Mouse (Mus musculus): Measurements from ENCODE around the gene Polr3h.
"Not testable (repeated sequence)": the region's sequence is repeated elsewhere in the genome, so short reads cannot be mapped to it uniquely, and the experiment has no call there.

Gene Polr3h

DNA sequence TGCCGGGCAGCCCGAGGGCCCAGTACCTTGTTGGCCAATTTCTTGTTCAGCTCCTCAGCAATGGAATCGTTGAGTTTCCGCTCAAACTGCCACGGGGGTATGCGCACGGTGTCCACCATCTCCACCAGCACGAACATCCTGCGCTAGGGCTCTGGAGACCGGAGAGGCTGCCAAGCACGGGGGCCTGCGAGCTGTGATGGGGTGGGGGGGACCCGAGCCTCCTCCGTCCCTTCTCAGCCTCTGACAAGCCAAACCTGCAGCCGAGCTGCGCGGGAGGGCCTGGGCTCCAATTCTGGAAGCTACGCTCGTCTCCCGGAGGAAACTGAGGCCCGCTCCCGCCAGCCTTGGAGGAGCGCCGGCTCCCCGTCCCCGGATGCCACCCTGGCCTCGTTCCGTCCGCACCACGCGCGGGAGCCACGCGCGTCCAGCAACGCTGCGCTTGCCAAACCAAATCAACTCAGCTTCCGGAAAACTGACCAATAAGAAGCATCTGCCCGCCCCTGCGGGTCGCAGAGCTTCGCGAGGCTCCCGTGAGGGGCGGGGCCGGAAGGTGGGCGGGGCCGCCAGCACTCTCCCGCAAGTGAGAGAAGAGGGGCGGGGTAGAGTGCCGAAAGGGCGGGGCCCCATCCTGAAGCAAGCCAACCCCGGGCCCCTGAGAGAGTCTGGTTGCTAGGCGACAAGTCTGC is at the start of gene Polr3h:
Polr3h (minus strand) TSS at position 481 of the 686 bp plus-strand sequence.
- peak; percentile 78 to 80 for DNase-seq (ENCODE audit: low spot score in 2 of 2)

DNA sequence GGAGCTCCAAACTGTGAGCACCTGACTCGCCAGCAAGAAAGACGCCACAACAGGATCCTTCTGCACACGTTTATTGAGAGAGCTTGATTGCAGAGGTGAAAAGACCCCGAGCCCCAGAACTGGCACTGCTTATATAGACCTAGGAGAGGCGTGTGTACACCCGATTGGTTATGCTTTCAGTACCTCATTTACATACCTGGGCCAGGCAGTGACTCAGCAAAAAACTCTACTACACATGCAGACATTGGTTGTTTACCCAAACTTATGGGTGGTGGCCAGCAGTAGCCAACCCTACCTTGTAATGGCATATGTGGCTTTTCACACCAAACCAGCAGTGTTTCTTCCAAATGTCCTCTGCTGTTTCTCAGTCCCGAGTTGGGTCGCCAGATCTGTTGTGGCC is 49.1 kb upstream of the Polr3h start:
- DNase-seq (ENCODE audit: low spot score in 2 of 2) = not testable (repeated sequence)

- DNase-seq (ENCODE audit: low spot score in 2 of 2) = not testable (repeated sequence)
Observed at GRCm38 (mm10) chr15:81970498-81970897, 44.5 kb upstream of the Polr3h start.

DNA sequence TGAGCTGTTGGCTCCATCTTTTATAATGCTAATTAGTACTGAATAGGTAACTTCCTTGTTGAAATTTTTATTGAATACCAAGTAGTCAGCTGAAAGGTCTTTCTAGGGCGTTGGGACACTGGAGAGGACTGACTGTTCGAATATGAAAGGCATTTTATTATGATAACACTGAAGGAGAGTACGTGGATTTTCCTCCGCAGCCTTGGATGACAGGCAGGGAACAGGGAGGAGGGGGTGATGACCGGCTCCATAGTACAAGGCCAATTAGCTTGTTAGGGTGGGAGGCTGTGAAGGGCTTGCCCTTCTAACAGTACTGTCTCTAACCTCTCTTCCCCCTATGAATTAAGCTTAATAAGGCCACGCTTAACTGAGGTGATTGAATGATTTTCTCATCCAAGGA is 43.6 kb upstream of the Polr3h start:
- DNase-seq (ENCODE audit: low spot score in 2 of 2) = not testable (repeated sequence)

- no peak for DNase-seq (ENCODE audit: low spot score in 2 of 2)
Observed at GRCm38 (mm10) chr15:81969173-81969572, 43.1 kb upstream of the Polr3h start.

DNA sequence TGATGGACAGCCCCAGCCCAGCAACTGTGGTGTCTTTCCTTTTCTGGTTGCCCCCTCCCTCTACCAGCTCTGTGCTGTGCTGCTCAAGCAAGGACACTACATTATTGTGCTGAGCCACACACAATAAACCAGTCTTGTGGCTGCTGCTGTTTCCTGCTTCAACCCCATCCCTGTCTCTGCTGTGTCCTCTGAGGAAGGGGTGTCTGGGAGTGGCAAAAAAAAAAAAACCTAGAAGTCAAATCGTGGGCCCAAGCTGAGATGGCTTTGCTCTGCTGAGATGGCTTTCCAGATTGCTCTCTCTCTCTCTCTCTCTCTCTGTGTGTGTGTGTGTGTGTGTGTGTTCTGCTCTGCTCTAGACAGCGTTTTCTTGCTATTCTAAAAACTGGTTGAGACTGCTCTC is 42.4 kb upstream of the Polr3h start:
- DNase-seq (ENCODE audit: low spot score in 2 of 2) = no peak

DNA sequence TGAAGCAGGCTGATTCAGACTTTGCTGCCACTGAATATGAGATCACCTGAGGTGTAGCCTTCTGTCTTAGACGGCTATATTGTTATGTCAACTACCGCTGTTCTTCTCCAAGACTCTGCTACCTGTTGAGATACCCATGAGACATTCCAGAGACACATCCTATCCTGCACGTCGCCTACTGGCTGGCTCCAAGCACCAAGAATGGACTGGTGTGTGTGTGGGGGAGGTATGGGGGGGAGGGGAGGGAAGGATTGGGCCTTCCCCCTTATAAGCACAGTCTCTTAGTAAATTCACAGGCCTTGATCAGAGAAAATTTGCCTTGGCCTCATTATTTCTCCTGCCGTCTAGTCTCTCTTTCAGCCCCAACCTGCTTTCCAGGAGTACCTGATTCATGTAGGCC is 41.8 kb upstream of the Polr3h start:
- DNase-seq (ENCODE audit: low spot score in 2 of 2) = no peak

GRCm38 (mm10) chr15:81966062-81966829 is 40.2 kb upstream of the Polr3h start:
- no peak for DNase-seq (ENCODE audit: low spot score in 2 of 2)

DNA sequence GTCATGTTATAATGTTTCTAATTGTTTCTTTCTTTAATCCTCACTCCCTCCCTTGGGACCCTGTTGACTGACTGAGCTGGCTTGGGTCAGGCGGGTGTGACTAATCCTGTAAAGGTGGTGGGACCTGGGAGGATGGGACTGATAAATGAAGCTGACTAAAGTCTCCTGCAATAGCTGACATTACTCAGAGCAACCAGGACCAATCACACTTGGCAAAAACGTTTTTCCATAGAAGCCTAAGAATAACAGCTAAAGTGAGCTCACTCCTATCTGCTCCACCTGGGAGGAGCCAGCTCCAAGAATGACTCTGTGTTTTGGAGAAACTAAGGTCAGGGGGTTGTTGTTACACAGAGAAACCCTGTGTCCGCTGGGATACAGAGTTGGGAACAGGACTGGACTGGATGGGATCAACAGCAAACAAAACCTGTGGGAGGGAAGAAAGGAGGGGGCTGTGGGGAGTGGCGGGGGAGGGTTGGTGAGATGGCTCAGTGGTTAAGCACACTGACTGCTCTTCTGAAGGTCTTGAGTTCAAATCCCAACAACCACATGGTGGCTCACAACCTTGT is 39.0 kb upstream of the Polr3h start:
- DNase-seq (ENCODE audit: low spot score in 2 of 2) = no peak

- DNase-seq (ENCODE audit: low spot score in 2 of 2) = no peak
Observed at GRCm38 (mm10) chr15:81964262-81964661, 38.2 kb upstream of the Polr3h start.

- DNase-seq (ENCODE audit: low spot score in 2 of 2) = no peak
Observed at GRCm38 (mm10) chr15:81961078-81961451, 35.0 kb upstream of the Polr3h start.

DNA sequence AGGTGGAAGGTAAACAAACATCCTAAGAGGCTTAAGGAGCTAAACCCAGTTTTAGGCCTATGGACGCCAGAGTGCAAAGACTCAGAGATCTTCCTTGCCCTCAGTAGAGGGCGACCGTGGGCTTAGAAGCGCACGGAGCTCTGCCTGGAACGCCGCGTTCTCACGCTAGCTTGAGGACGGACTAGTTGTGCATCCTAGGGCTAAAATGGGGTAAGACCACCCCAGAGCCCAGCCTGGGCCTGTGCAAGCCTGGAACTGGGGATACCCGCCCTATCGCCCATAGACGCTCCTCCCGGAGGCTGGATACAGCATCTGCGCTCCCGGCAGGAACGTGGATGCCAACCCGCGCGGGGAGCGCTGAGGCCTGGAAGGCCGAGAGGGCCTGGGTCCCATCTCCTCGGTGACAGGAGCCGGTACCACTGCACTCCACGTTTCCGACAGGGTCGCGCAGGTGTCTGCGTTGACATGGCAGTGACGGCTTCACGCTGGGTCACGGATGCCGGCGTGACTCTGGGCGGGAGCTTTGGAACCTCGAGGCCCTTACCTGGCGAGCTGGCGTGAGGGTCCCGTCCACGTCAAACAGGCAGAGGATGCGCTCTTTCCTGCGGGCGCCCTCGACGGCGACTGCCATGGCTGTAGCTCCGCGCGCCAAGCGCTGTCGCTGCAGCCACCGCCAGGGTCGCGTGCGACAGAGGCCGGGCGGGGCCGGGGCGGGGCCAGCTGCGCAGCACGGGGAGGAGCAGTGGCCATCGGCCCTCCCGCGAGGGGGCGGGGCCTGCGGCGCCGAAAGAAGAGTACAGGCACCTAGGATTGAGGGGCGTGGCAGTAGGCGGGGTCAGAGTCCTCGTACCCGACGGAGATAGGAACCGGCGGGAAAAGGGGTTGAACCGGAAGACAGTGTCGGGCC is 34.4 kb upstream of the Polr3h start, which contains the start of gene Pmm1:
Pmm1 (minus strand) TSS at position 760 of the 907 bp plus-strand sequence.
- DNase-seq (ENCODE audit: low spot score in 2 of 2) = peak; percentile 90 to 93

DNA sequence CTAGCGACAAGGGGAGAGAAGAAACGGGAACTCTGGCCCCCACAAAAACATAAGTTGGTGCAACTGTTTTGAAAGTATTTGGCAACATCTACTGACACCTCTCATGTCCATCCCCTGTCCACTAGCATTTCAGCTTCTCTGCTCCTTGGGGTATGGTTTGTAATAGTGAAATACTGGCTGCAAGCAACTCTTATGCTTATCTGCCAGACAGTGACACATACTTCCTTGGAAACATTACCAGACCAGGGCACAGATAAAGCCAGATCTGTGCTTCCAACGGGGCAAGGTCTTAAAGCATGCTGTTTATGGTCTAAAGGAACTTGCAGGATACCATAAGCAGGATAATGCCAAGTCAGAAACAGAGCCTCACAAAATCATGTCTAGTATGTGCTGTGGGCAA is 32.9 kb upstream of the Polr3h start:
- DNase-seq (ENCODE audit: low spot score in 2 of 2) = no peak

GRCm38 (mm10) chr15:81957598-81957997 is 31.6 kb upstream of the Polr3h start:
- no peak for DNase-seq (ENCODE audit: low spot score in 2 of 2)

DNA sequence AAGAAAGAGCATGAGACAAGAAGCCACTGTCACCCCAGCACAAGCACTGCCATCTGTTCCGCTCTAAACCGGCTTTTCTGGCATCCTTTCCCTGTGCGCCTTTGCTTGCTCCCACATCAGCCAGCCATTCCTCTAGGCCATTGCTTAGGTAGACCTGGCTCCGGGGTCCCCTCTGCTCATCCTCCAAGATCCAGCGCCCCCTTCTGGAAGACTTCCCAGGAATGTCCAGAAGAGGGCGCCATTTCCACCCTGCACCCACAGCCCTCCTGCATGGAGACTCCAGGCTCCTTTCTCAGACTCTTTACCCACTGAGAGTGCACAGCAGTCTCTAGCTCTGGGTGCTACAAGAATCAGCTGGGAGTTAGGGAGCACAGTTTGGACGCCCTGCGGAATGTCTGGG is 30.4 kb upstream of the Polr3h start:
- DNase-seq (ENCODE audit: low spot score in 2 of 2) = no peak

DNA sequence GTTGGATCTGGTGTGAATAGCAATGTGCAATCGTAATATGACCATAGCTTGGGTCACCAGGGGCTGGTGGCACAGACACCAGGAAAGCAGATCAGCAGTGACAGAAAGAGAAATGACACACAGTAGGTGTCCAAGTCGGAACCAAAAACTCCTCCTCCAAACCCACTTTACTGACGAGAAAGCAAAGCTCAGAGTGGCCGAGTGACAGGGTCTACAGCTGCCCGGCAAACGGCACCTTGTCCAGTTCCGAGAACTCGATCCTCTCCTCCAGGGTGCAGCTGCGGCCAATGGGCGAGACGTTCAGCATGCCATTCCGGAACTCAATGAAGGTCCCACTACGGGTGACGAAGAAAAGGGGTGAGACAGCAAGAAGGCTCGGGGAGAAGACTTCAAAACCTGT is 29.4 kb upstream of the Polr3h start:
- DNase-seq (ENCODE audit: low spot score in 2 of 2) = no peak

DNA sequence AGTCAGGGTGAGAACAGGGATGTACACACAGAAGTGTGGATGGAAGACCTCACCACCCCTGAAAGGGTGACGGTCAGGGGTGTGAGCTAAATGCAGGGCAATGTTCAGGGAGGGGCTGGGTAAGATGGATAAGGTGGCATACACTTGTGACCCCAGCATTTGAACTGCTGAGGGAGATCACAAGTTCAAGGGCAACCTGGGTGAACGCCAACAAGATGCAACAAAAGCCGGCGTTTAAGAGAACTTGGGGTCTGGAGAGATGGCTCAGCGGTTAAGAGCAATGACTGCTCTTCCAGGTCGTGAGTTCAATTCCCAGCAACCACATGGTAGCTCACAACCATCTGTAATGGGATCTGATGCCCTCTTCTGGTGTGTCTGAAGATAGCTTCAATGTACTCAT is 28.7 kb upstream of the Polr3h start:
- DNase-seq (ENCODE audit: low spot score in 2 of 2) = no peak

DNA sequence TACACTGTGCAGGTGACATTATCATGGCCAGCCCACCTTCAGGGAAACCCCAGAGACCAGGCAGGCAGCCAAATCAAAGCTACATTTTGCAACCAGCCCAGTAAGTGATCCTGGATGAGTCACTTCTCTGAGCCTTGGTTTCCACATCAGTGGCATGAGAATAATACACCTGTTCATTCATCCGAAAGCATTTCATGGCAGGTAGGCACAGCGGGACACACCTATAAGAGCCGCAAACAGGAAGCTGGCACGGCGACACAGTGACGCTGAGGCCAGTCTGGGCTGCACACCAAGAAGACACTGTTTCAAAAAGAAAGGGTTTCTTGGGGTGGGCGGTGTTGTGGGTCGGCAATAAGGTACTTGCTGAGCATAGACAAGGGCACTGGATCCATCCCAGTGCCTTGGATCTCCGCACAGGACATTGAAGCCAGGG is 28.1 kb upstream of the Polr3h start:
- DNase-seq (ENCODE audit: low spot score in 2 of 2) = no peak

GRCm38 (mm10) chr15:81952310-81952709 is 26.3 kb upstream of the Polr3h start:
- DNase-seq (ENCODE audit: low spot score in 2 of 2) = no peak

DNA sequence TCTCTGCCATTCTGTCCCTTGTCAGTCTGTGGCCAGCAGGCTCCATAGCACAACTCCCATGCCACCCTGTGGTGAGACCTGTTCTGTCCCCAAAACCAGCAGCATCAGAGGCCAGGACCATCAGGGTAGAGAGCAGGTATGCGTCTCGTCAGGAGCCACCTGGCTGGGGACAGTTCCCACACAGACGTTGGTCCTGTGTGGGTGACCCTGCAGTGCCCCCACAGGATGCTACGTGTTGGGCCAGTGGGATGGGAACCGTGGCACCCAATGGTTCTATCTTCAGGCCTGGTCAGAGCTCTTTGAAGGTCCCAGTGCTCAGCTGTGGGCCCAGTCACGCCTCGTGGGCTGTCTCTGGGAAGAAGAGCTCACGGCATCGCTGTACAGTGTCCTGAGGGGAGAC is 25.1 kb upstream of the Polr3h start:
- no peak for DNase-seq (ENCODE audit: low spot score in 2 of 2)

GRCm38 (mm10) chr15:81950716-81951115 is 24.7 kb upstream of the Polr3h start:
- DNase-seq (ENCODE audit: low spot score in 2 of 2) = no peak
